Mouse (Mus musculus) heart, postnatal 0 days (tissue): Measurements from ENCODE around the gene Ap3d1. TPM values are rescaled to one million over a fixed set of nuclear protein-coding genes. Genes with fewer than 3 reads are reported as not detected.

Experiments
- ATAC-seq: fragments of 200-750 bp; cut with Nextera tagmentation; 2 replicates; pipeline ENCODE4 v1.8.0; 2017; ENCODE audit warnings: low read depth, moderate number of reproducible peaks, moderate library complexity; ENCODE audit not compliant: insufficient read depth
- DNase-seq: peaks from one replicate; pipeline ENCODE4 v3.0.0-alpha.2; 2016; ENCODE audit warnings: low spot score
- H3K27ac ChIP-seq: fragments of 300-500 bp; sonication (generic); 2 replicates; pipeline ENCODE4 v1.5.1; 2014; ENCODE audit warnings: low read depth, mild to moderate bottlenecking
- H3K27me3 ChIP-seq: fragments of 300-500 bp; sonication (generic); 2 replicates; pipeline ENCODE4 v1.6.1; 2014; ENCODE audit warnings: low read length, mixed read lengths; ENCODE audit not compliant: control insufficient read depth, insufficient read depth
- H3K36me3 ChIP-seq: fragments of 300-500 bp; sonication (generic); replicated peaks from 2 replicates; pipeline ENCODE4 v1.6.1; 2014; ENCODE audit warnings: low read length, mixed read lengths; ENCODE audit not compliant: control insufficient read depth, insufficient read depth
- H3K4me1 ChIP-seq: fragments of 300-500 bp; sonication (generic); 2 replicates; pipeline ENCODE4 v1.6.1; 2014; ENCODE audit warnings: antibody characterized with exemption; ENCODE audit not compliant: control insufficient read depth, insufficient read depth
- H3K4me2 ChIP-seq: fragments of 300-500 bp; sonication (generic); 2 replicates; pipeline ENCODE4 v1.6.1; 2014; ENCODE audit warnings: low read depth, mild to moderate bottlenecking, low read length, moderate library complexity
- H3K4me3 ChIP-seq: fragments of 300-500 bp; sonication (generic); 2 replicates; pipeline ENCODE4 v1.5.1; 2014; ENCODE audit warnings: low read depth, low read length
- H3K9ac ChIP-seq: fragments of 300-500 bp; sonication (generic); replicated peaks from 2 replicates; pipeline ENCODE4 v1.6.1; 2014; ENCODE audit warnings: low read depth, low read length, mixed read lengths
- H3K9me3 ChIP-seq: fragments of 300-500 bp; sonication (generic); replicated peaks from 2 replicates; pipeline ENCODE4 v1.6.1; 2016; ENCODE audit warnings: low read length; ENCODE audit not compliant: control insufficient read depth
- CTCF ChIP-seq: IDR thresholded peaks from 2 replicates; pipeline ENCODE4 v1.5.1; 2016; ENCODE audit warnings: antibody characterized with exemption, control low read depth, low read depth
- EP300 ChIP-seq: IDR thresholded peaks from 2 replicates; pipeline ENCODE4 v1.6.1; 2016; ENCODE audit warnings: antibody characterized with exemption, low read depth
- WGBS: fragments of 180-500 bp; shearing (Covaris S2); extraction: QIAGEN DNeasy Blood & Tissue Kit; methylation state at CpG from one replicate; pipeline ENCODE4 v1.1.7; 2014; 5-methylcytosine and 5-hydroxymethylcytosine counted together
- polyA plus RNA-seq: library from polyadenylated mRNA; unstranded; fragments of >200 nt; fragmentation: Nextera tagmentation; extraction: Ambion mirVana; gene quantifications from 2 replicates; pipeline ENCODE4 v1.2.1, GENCODE M21; 2015
- total RNA-seq: library from RNA; depleted of rRNA; stranded (reverse); fragments of >200 nt; gene quantifications from 2 replicates; pipeline ENCODE4 v1.2.3, GENCODE M21; 2014; ENCODE audit warnings: low replicate concordance

The Ap3d1 gene
- total and polyA plus RNA-seq, 2 experiments from 2014 or later = 31.6 to 77.9 TPM

- H3K4me1 ChIP-seq = peaks cover 6% of the 10 kb centered on the region
- no peaks in the 10 kb centered on the region for H3K9me3 ChIP-seq
- no peaks in the 10 kb centered on the region for H3K27me3 ChIP-seq
- no peak overlapping the region for H3K4me2 ChIP-seq
- no peak overlapping the region for H3K4me3 ChIP-seq
- peaks cover 92% of the 10 kb centered on the region for H3K36me3 ChIP-seq
- no peak overlapping the region for H3K9ac ChIP-seq
- 87% methylated on average over 12 of the region's 12 CpGs for WGBS
- DNase-seq (no peak), ATAC-seq (no peak)
- TF ChIP-seq EP300 = no peak
- no peak for TF ChIP-seq CTCF
- H3K27ac ChIP-seq = no peak overlapping the region
Measured at GRCm38 (mm10) chr10:80784871-80785270, 42.8 kb upstream of the Ap3d1 start.

- 100% methylated on average over 2 of the region's 2 CpGs for WGBS
- no peak for DNase-seq
- H3K27ac ChIP-seq = no peak overlapping the region
- TF ChIP-seq EP300 (no peak), CTCF (no peak)
- H3K4me1 ChIP-seq = peaks cover 6% of the 10 kb centered on the region
- no peak overlapping the region for H3K9ac ChIP-seq
- H3K9me3 ChIP-seq = no peaks in the 10 kb centered on the region
- H3K4me2 ChIP-seq = no peak overlapping the region
- peaks cover 90% of the 10 kb centered on the region for H3K36me3 ChIP-seq
- H3K4me3 ChIP-seq = no peak overlapping the region
- H3K27me3 ChIP-seq = no peaks in the 10 kb centered on the region
- no peak for ATAC-seq
Measured at GRCm38 (mm10) chr10:80784302-80784701, 42.2 kb upstream of the Ap3d1 start.

- ATAC-seq (no peak), DNase-seq (no peak)
- no peak overlapping the region for H3K27ac ChIP-seq
- H3K4me1 ChIP-seq = peaks cover 14% of the 10 kb centered on the region
- no peaks in the 10 kb centered on the region for H3K27me3 ChIP-seq
- no peak for TF ChIP-seq CTCF
- TF ChIP-seq EP300 = no peak
- H3K4me3 ChIP-seq = no peak overlapping the region
- H3K36me3 ChIP-seq = peaks cover 86% of the 10 kb centered on the region
- H3K9ac ChIP-seq = no peak overlapping the region
- no peak overlapping the region for H3K4me2 ChIP-seq
- H3K9me3 ChIP-seq = no peaks in the 10 kb centered on the region
Measured at GRCm38 (mm10) chr10:80779565-80779964, 37.5 kb upstream of the Ap3d1 start.

- Histone ChIP-seq H3K27me3 (no peaks in the 10 kb centered on the region), H3K4me1 (peaks cover 29% of the 10 kb centered on the region), H3K9ac (no peak overlapping the region), H3K36me3 (peaks cover 82% of the 10 kb centered on the region), H3K9me3 (no peaks in the 10 kb centered on the region), H3K4me3 (no peak overlapping the region), H3K4me2 (no peak overlapping the region), H3K27ac (no peak overlapping the region)
- DNase-seq = no peak
- TF ChIP-seq EP300 = no peak
- TF ChIP-seq CTCF = no peak
- WGBS = 75% methylated on average over 5 of the region's 5 CpGs
- ATAC-seq = no peak
Measured at GRCm38 (mm10) chr10:80777123-80777522, 35.1 kb upstream of the Ap3d1 start.

- Histone ChIP-seq H3K4me1 (peaks cover 29% of the 10 kb centered on the region), H3K27ac (no peak overlapping the region), H3K36me3 (peaks cover 82% of the 10 kb centered on the region), H3K4me2 (no peak overlapping the region), H3K4me3 (no peak overlapping the region), H3K9me3 (no peaks in the 10 kb centered on the region), H3K9ac (no peak overlapping the region), H3K27me3 (no peaks in the 10 kb centered on the region)
- 69% methylated on average over 6 of the region's 6 CpGs for WGBS
- ATAC-seq (no peak), DNase-seq (no peak)
- TF ChIP-seq EP300 (no peak), CTCF (no peak)
Measured at GRCm38 (mm10) chr10:80776358-80776869, 34.4 kb upstream of the Ap3d1 start.

GRCm38 (mm10) chr10:80775731-80776130 lies 33.7 kb upstream of the Ap3d1 start:
- H3K9ac ChIP-seq = no peak overlapping the region
- 59% methylated on average over 4 of the region's 4 CpGs for WGBS
- H3K4me2 ChIP-seq = no peak overlapping the region

More at GRCm38 (mm10) chr10:80775731-80776130, 33.7 kb upstream of the Ap3d1 start:
- no peaks in the 10 kb centered on the region for H3K27me3 ChIP-seq
- H3K27ac ChIP-seq = no peak overlapping the region
- ATAC-seq (no peak), DNase-seq (no peak)
- peaks cover 29% of the 10 kb centered on the region for H3K4me1 ChIP-seq
- H3K9me3 ChIP-seq = no peaks in the 10 kb centered on the region
- no peak for TF ChIP-seq EP300
- TF ChIP-seq CTCF = no peak
- H3K4me3 ChIP-seq = no peak overlapping the region
- peaks cover 82% of the 10 kb centered on the region for H3K36me3 ChIP-seq
